Mouse (Mus musculus): Measurements from ENCODE around the gene Zfp867. TPM values are rescaled to one million over a fixed set of nuclear protein-coding genes. Genes with fewer than 3 reads are reported as not detected.

Gene Zfp867
- total RNA-seq, 2 experiments from 2014 or later: 0.40 to 0.59 TPM

DNA sequence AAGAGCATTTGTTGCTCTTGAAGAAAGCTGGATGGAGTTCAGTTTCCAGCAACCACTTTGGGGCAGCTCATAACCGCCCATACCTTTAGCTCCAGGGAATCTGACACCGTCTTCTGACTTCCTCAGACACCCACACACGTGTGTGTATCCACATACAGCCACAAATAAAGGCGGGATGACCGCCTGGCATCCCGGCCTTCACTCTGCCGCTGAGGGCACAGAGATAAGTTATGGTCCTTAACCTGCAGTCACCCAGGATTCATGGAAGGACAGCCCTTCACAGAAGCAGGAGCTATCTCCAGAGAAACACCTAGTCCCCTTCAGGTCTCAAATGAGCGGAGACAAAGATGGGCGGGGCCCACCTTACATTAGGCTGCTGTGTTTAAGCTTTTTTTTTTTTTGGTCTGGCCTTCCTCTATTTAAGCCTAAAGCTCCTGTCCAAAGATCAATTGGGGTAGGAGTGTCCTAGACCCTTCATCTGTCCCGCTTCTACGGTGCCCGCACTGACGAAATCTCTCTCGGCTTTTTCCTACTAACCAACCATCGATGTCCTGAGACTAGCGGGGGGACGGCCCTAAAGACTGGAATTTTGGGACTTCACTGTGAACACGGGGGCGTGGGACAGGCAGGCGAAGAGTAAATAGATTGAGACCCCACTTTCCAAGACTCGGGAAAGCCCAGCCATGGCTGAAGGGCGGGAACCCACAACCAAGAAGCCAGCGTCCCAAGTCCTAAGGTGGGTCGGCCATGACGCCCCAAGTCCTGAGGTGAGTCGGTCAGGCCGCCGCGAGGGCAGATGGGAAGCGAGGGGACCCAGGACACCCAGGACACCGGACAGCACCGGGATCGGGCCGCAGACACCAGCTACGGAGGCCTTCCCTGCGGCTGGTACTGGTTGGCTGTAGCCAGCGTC lies 605 bp downstream of the Zfp867 start:
- peak; percentile 73 for ATAC-seq (ENCODE audit: poor library complexity, severe bottlenecking)

DNA sequence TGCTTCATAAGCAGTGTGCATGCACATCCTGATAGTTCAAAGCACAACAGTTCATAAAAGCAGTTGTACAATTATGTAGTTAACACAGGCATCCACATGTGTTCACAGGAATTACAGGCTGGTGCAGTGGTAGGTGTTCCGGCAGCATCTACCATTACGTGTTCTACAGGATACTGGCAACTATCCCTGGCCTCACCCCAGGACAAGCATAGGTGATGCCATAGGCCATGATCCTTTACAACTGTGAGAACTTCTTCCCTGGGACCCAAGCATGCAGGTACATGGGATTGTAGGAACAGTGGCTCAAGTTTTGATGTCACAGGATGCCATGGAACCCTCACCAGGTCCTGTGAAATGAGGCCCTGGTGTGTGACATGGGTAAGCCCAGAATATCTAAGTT lies 11.8 kb downstream of the Zfp867 start:
- no peak for ATAC-seq (ENCODE audit: poor library complexity, severe bottlenecking)

DNA sequence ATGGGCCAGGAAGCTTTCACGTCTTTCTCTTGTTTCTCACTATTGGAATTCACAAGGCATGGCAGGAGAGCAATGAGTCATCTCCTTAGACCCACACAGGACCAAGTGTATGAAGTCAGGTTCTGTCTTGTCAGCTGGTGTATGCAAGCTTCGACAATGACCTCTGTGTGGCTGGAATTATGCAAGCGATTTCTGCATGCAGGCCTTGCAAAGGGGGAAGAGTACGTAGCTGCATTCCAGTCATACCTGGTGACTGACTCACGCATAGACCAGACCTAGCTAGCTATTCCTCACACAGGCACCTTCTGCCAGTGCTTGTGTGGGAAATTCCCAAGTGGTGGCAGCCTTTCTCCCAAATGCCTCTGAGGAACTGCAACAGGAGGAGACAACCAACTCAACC lies 13.3 kb downstream of the Zfp867 start:
- ATAC-seq (ENCODE audit: poor library complexity, severe bottlenecking): no peak

DNA sequence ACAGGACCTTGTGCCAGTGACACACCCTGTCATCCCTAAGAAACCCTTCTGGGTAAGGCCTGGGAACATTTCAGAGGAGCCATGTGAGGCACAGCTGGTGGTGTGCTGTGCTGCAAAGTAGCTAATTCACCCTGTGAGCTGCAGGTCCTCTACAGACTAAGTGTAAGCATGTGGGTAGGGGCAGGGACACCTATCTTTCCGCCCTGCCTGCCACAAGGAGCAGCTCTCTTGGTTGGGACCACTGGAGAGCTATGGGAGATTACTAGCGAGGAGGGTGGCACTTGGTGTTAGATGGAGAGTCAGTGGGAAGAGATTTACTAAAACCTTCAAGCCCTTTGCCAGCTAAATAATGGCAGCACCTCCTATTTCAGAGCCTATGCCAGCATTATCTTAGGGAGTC lies 15.4 kb downstream of the Zfp867 start:
- ATAC-seq (ENCODE audit: poor library complexity, severe bottlenecking): no peak

DNA sequence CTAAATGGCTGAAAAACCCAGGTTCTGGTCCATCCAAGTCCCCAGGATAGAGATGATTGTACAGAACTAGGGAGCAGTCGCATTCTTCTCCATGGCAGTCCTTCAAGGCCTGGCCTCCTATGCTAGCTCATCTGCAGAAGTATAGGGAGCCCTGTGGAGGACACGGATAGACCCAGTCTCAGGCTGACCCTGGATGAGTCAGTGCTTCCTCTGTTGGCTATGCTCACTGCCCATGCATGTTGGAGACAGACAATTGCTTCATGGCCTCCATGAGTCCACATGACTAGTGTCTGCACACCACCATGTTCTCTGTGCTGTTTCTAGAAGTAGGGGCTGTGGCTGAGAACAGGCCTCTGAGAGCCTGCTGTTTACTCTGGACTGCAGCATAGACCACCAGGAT lies 15.9 kb downstream of the Zfp867 start:
- no peak for ATAC-seq (ENCODE audit: poor library complexity, severe bottlenecking)

DNA sequence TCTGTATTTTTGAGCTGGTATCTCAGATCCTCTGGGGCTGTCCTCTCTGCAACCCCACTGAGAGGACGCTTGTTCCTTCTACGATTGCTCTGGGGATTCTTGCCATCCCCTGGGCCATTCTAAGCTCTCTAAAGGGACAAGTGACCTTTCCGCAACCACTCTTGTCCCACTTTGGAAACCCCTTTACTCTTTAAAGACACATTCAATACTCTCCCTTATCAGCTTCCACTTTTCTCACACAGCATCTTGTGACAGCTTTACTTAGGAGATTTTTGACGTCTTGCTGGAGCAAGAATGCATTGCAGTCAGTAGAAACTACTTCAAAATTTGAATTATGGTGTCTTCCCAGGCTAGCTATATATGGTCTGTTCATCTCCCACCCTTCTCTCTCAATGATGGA lies 21.2 kb downstream of the Zfp867 start, which contains the start of gene Snap47:
TSS of gene Snap47 (minus strand) at position 101 of the 400 bp plus-strand sequence.
- ATAC-seq (ENCODE audit: poor library complexity, severe bottlenecking): no peak

DNA sequence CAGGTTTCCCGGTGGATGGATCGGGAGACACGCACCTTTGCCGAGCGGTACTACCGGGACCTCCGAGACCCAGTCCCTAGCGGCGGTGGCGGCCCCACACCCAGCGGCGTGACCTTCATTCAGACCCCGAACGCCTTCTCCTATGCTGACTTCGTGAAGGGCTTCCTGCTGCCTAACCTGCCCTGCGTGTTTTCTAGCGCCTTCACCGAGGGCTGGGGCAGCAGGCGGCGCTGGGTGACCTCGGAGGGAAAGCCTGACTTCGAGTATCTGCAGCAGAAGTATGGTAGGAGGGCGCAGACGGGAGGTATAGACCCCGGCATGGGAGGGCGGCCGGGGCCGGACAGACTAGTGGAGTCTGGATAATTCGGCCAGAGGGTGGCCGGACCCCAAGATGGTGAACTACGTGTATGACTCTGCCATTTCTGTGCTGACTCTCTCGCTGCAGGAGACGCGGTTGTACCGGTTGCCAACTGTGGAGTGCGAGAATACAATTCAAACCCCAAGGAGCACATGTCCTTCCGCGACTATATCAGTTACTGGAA lies 22.0 kb downstream of the Zfp867 start:
- ATAC-seq (ENCODE audit: poor library complexity, severe bottlenecking): peak; percentile 75

DNA sequence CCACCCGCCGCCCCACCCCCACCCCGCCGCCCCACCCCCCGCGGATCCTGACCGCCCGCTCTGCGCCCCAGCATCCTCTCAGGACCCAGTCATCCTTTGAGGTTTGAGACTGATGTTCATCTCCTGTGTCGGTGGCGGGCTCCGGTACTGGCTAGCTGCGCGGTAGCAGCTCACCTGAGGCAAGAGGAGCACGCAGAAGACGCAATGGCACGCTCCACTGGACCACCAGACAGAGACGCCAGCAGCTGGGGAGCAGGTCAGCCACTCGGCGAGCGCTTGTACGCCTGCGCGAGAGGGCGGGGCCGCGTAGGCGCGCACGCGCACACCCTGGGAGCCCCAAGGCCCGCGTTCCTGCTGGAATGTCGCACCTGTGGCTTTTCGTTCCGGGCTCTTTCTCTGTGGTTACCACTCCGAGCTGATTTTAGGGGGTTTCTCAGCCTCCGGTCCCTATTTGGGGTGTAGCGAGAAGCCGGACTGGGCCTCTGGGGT lies 22.5 kb downstream of the Zfp867 start, which contains the start of gene Jmjd4:
TSS of gene Jmjd4 (plus strand) at position 305 of the 489 bp plus-strand sequence.
- peak; percentile 90 for ATAC-seq (ENCODE audit: poor library complexity, severe bottlenecking)

DNA sequence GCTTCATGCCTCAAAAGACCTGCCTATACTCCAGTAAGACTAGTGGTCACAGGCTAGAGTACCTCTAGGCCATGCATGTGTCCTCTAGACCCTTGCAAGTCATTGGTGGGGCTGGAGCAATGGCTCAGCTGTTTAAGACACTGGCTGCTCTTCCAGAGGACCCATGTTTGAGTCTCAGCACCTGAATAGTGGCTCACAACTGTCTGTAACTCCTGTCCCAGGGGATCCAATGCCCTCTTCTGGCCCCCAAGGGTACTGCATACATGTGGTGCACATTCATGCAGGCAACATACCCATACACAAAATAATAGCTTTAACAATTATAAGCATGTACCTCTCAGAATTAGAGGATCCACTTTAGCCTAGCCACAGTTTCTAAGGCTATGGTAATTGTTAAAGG lies 29.2 kb downstream of the Zfp867 start:
- no peak for ATAC-seq (ENCODE audit: poor library complexity, severe bottlenecking)

DNA sequence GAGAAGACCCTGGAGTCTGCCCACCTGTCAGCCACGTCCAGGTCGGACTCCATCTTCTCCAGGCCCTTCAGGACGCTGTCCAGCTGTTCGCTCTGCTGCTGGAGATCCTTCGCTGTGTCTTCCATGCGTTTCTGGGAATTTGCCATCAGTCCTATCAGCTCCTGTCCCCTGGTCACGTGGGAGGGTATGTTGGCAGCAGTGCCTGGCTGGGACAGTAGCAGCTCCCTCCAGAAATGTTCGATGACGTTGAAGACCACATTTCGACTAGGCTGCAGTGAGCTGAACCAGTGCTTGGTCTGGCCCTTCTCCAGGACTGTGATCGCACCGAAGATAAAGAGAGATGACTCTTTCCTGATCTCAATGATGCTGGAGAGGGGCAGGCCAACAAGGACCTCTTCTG lies 34.3 kb downstream of the Zfp867 start:
- no peak for ATAC-seq (ENCODE audit: poor library complexity, severe bottlenecking)

DNA sequence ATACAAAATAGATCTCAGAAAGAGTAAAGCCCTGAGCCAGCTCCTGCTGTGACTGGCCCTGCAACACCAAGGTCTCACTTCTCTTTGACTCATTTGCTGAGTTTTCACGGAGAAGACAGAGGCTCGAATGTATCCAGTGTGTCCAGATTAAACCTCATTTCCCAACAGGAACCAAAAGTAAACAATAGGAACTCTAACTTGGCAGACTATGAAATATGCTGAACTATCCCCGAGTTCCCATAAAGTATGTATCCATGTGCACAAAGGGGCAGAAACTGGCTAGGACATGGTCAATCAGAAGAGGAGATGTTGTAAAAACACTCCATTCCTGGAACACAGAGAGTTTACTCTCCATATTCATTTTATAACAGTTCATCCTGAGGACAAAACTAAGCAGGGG lies 40.0 kb downstream of the Zfp867 start:
- ATAC-seq (ENCODE audit: poor library complexity, severe bottlenecking): no peak

DNA sequence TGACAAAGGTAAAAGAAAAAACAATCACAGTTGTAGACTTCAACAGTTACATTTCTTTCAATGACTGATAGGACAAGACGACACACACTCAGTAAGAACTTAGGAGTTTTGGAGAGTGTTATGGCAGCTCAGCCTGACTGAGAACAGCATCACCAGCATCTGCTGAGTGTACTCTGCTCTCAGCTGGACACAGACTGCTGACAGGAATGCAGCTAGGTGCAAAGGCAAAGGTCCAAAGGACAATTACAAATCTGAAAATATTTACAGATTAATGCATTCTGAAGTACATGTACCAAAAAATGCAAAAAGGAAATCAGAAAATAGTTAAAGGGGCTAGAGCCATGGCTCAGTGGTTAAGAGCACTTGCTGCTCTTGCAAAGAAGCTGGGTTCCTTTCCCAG lies 42.3 kb downstream of the Zfp867 start:
- no peak for ATAC-seq (ENCODE audit: poor library complexity, severe bottlenecking)

DNA sequence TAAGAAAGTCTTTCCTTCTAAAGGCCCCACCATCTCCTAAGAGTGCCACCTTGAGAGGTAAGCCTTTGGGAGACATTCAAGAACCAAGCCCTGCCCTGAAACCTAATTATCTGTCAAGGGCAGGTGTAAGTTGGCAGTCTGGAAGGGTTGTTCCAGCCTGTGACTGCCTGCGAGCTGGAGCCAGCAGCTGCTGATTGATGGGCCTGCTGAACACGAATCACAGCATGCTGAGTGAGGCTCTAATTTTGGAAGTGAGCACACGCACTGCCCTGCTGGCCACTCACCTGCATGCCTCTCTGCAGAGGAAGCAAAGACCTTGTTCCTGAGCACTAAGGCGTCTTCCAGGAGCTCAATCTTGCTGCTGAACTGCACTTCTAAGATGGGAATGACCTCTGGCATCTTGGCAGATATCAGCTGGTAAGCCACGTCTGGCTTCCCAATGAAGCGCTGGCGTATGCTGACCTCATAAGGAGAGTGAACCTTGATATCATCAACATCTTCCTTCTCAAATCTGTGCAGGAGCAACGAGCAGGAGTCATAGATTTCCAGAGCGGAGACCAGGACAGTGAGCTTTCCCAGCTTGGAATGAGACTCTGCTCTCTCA lies 44.1 kb downstream of the Zfp867 start:
- no peak for ATAC-seq (ENCODE audit: poor library complexity, severe bottlenecking)

DNA sequence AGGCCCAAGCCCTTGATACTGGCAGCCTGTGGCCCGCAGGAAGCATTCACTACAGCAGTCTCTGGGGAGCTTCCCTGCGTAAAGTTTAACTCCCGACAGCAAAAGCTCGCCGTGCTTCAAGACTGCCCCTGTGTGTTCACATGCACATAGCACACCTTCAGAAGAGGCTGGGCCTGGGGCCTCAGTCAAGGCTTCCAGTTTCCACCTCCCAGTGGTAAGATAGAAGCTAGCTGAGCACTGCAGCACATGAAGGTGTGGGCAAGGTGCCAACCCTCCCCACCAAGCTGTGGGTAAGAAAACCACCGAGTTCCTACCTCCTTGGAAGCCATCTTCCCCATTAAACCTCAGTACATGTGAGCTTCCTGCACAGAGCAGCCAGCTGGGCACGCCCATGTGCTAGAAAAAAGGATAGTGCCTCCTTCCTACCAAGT lies 46.6 kb downstream of the Zfp867 start:
- peak; percentile 49 for ATAC-seq (ENCODE audit: poor library complexity, severe bottlenecking)

DNA sequence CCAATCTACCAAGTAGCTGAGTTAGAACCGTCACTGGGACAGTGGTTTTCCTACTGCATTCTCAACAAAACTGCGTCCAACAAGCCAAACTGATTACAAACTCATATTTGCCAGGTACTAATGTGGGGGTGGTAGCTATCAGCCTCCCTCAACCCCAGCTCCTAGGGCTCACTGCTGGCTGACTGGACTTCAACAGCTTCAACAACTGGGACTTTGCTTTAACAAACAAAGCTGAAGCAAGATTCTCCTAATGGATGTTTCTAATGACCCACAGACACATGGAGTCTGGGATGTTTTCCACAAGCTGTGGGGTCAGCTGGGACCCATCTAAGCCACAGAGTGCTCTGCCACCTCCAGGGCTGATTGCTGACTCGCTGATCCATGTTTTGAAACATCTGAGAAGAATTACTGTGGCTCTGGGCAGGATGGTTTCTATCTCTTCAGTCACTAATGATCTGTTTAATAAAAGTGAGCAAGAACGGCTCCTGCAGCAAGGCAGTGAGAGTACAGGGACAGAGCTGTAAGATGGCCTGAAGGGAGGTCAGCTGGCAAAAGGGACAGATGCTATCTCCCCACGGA lies 49.2 kb downstream of the Zfp867 start:
- no peak for ATAC-seq (ENCODE audit: poor library complexity, severe bottlenecking)

DNA sequence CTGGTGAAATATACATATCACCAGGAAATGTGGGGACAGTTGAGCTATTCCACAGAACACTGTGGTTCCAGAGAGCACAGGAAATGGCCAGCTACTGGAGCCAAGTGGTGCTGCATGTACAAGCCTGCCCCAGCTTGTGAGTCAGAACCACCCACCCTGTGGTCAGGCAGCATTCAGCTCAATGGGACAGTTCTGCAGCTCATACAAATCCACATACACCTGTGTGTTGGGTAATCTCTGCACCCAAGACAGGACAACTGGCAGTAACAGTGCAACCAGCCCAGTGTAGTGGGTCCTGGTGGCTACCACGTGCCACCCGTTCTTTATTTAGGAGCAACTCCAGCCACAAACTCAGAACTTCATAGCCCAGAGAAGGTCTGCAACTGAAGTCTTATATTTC lies 50.3 kb downstream of the Zfp867 start:
- 0 out of 2 replicates have a peak, but pooled peaks have one; percentile 13 for ATAC-seq (ENCODE audit: poor library complexity, severe bottlenecking)

DNA sequence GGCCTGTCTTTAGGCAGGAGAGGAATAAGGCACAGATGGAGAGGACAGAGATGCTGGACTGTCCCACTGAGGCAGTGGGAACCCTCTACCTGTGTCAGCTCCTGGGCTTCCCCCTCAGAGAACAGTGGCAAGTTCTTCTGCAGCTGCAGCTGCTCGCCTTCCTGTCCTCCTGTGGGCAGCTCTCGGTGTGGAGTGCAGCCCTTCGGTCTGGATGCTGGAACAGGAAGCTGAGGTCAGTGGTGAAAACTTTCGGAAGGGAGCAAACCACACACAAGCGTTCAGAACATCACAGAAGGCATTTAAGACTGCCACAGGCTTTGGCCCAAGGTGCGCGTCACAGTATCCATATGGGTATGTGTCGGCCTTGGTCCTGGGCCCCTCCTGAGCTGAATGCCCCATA lies 50.8 kb downstream of the Zfp867 start:
- ATAC-seq (ENCODE audit: poor library complexity, severe bottlenecking): peak; percentile 53

DNA sequence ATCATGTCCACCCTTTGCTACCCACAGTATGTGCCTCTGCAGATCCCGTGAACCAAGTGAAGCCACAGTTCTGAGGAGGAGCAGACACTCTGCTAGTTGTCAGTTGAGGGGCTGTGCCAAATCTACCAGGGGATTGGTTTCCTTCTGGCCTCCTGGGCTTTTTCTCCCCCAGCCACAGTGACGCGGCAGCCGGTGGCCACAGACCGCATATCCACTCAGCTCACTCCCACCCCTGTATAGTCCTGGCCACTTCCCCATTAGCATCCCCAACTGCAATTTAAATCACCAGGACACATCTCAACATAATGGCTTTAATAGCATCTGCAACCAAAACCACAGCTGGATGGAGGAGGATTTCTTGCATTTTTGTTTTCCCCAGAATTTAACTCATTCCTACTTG lies 53.6 kb downstream of the Zfp867 start:
- ATAC-seq (ENCODE audit: poor library complexity, severe bottlenecking): peak; percentile 84

DNA sequence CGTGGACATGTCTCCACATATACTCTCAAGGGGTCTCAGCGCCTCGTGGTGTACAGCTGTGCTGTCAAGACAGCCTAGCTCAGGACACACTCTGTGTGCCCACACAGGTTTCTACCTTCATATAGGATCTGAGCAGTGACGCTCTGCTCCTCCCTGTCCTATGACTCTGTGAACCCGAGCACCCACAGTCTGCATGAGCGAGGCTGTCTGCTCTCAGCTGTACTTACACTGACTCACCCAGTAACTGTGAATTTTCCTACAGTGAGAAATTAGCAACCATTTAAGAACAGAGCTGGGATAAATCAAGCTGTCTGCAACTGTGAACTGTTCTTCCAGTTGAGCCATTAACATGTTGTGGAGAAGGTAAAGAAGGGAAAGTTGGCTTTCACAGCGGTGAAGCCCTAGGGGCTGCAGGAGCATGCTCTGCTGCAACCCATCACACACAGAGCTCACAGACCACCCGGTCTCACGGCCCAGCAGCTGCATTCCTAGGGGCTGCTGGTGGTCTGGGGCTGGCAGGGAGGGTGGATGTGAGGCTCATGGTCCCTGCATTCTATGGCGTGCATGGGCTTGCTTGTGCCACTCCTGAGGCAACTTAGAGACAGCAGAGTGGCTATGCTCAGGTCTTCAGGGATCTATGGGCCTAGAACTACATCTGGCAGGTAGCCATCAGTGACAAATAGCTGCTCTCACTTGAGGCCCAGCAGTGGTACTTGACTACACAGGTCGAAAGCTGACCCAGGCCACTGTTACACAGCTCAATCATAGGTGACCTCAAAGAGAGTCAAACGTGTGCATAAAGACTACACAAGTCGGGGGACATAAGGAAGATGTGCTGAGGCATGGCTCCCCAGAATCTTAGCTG lies 59.0 kb downstream of the Zfp867 start:
- ATAC-seq (ENCODE audit: poor library complexity, severe bottlenecking): no peak

DNA sequence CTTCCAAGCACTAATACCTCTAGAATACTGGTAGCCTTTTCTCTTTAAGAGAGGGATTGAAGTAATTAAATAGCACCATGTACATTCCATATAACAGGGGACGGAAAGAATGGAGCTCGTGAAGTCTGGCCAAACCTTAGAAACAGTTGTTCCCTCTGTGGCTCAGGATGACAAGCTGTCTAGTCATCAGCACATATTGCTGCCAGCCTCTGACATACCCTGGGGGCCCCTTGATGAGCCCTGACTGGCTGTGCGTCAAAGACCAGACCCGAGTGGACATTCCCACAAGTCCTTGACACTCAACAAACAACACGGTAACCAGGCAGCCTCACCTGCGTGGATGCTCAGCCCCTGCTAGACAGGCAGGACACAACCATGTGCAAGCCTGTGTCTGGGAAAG lies 60.2 kb downstream of the Zfp867 start:
- ATAC-seq (ENCODE audit: poor library complexity, severe bottlenecking): no peak

All from megakaryocyte, adult 5-6 weeks (primary cell).